Mouse (Mus musculus): Measurements from ENCODE around the gene Piwil4.

DNA sequence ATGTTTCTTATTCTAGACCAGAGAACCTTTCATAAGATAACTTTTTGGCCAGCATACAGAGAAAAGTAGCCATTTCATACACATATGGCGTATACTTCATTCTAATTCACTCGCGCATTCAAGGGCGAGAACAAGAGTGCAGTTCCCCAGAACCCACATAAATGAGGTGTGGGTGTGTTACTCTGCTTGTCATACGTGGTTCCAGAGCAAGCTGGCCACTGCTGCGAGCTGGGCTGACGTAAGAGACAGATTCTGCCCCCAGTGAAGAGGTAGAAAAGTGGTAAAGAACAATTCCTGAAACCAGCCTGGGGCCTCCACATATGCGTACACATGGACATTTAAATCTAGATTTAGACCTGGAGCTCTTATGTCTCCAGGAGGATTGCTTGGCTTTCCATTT is 66.0 kb downstream of the Piwil4 start:
- TF ChIP-seq TAL1 (IDR thresholded peaks at IDR 0.05; ENCODE audit: low read length), result no peak
- TF ChIP-seq GATA1 (IDR thresholded peaks at IDR 0.05; ENCODE audit: low read length), result no peak

Data from erythroblast, embryonic 14.5 days (primary cell).